Mouse (Mus musculus) spleen, embryonic (tissue): Measurements from ENCODE around the gene Zbtb1.
"Not testable (repeated sequence)": the region's sequence is repeated elsewhere in the genome, so short reads cannot be mapped to it uniquely, and the experiment has no call there.

Experiments used
- CTCF ChIA-PET: fragments of 350-600 bp; sonication (Branson Sonifier 250); formaldehyde crosslinking; loops from one replicate; lab custom pipeline; 2022; lab: Charles Lee

Zbtb1 gene

GRCm38 (mm10) chr12:76403886-76404537 is 33.9 kb downstream of the Zbtb1 start, which contains the start of gene Hspa2:
TSS of gene Hspa2 (plus strand) at chr12:76404176.
- CTCF ChIA-PET: no interaction called here

- CTCF ChIA-PET: no interaction called here
These were observed 34.7 kb downstream of the Zbtb1 start for GRCm38 (mm10) chr12:76404836-76405182.

- CTCF ChIA-PET: interaction anchor here (0.6 kb wide), 1 partner anchor 886 kb away, joined by 4 read pairs; no protein-coding TSS in a partner anchor
These were observed 35.3 kb downstream of the Zbtb1 start for GRCm38 (mm10) chr12:76405183-76405970.

GRCm38 (mm10) chr12:76405971-76406370 is 35.9 kb downstream of the Zbtb1 start:
- CTCF ChIA-PET: interaction anchor here (0.6 kb wide), 1 partner anchor 886 kb away, joined by 4 read pairs; no protein-coding TSS in a partner anchor

GRCm38 (mm10) chr12:76407184-76407583 is 37.1 kb downstream of the Zbtb1 start:
- CTCF ChIA-PET: interaction anchor here (0.6 to 0.9 kb wide), 2 partner anchors 113 to 148 kb away, joined by 3 to 5 read pairs; no protein-coding TSS in a partner anchor

- CTCF ChIA-PET: no interaction called here
These were observed 39.1 kb downstream of the Zbtb1 start for GRCm38 (mm10) chr12:76409166-76409565.

GRCm38 (mm10) chr12:76415383-76416010 is 45.4 kb downstream of the Zbtb1 start:
- CTCF ChIA-PET: interaction anchor here (1.0 kb wide), 1 partner anchor 61 kb away, joined by 3 read pairs; no protein-coding TSS in a partner anchor

- CTCF ChIA-PET: interaction anchor here (0.7 kb wide), 1 partner anchor 23 kb away, joined by 3 read pairs; no protein-coding TSS in a partner anchor
These were observed 47.4 kb downstream of the Zbtb1 start, which contains the start of gene Ppp1r36 for GRCm38 (mm10) chr12:76417433-76417854. TSS of gene Ppp1r36 (plus strand) at chr12:76417538.

- CTCF ChIA-PET: interaction anchor here (0.7 kb wide), 1 partner anchor 24 kb away, joined by 3 read pairs; no protein-coding TSS in a partner anchor
These were observed 48.3 kb downstream of the Zbtb1 start for GRCm38 (mm10) chr12:76418346-76418745.

- CTCF ChIA-PET: no interaction called here
These were observed 55.2 kb downstream of the Zbtb1 start for GRCm38 (mm10) chr12:76425256-76425655.

- CTCF ChIA-PET: no interaction called here
These were observed 57.5 kb downstream of the Zbtb1 start for GRCm38 (mm10) chr12:76427546-76427945.

GRCm38 (mm10) chr12:76430879-76431406 is 60.9 kb downstream of the Zbtb1 start:
- CTCF ChIA-PET: interaction anchor here (0.5 to 0.6 kb wide), 2 partner anchors 25 to 31 kb away, joined by 3 to 6 read pairs; no protein-coding TSS in a partner anchor

GRCm38 (mm10) chr12:76431431-76431830 is 61.4 kb downstream of the Zbtb1 start:
- CTCF ChIA-PET: no interaction called here

GRCm38 (mm10) chr12:76434111-76434510 is 64.0 kb downstream of the Zbtb1 start:
- CTCF ChIA-PET: no interaction called here

- CTCF ChIA-PET: no interaction called here
These were observed 65.0 kb downstream of the Zbtb1 start for GRCm38 (mm10) chr12:76435084-76435483.

GRCm38 (mm10) chr12:76435549-76435948 is 65.5 kb downstream of the Zbtb1 start:
- CTCF ChIA-PET: interaction anchor here (0.7 kb wide), 1 partner anchor 63 kb away, joined by 8 read pairs; no protein-coding TSS in a partner anchor

GRCm38 (mm10) chr12:76443488-76443887 is 73.4 kb downstream of the Zbtb1 start:
- CTCF ChIA-PET: not testable (repeated sequence)

- CTCF ChIA-PET: no interaction called here
These were observed 74.3 kb downstream of the Zbtb1 start for GRCm38 (mm10) chr12:76444359-76444772.

- CTCF ChIA-PET: no interaction called here
These were observed 74.8 kb downstream of the Zbtb1 start for GRCm38 (mm10) chr12:76444862-76445261.

- CTCF ChIA-PET: no interaction called here
These were observed 76.1 kb downstream of the Zbtb1 start for GRCm38 (mm10) chr12:76446201-76446600.
